In the genomic region with DNA sequence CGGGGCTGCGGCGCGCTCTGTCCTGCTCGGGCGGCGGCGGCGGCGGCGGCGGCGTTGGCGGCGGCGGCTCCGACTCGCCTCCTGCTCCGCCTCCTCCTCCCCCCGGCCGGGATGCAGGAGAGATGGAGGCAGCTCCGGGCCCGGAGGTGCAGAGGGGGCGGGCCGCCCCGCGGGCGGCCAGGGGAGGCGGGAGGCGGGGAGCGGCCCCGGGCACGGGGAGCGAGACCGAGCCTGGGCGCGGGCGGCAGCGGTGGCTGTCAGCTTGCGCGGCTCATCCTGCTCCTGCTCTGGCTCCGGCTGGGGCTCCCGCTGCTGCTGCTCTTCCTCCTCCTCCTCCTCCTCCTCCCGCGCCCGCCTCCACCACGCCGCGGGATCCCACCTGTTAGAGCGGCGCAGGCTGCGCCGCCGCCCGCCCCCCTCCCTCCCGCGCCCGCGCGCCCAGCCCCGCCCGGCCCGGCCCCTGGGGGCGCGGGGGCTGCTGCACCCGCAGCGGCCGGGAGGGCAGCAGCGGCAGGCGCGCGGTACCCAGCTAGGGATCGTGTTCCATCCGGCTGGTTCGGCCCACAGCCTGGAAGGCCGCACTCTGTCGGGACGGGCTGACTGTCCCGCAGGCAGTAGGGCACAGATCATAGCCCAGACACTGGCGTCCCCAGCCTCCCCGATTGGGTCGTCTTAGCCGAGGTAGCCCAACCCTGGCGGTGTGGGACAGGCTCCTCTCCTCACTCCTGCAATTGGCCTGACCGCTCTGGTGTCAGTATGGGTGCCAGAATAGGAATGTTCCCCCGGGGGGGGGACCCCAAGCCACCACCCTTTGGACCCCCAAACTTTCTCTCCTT, we compare ENCODE assay signal across 8 mouse cellular contexts. TPM values are rescaled to one million over a fixed set of nuclear protein-coding genes. Genes with fewer than 3 reads are reported as not detected.
A peak's percentile ranks its signal among the peaks of the same experiment; 100 is the strongest.
DNase-seq lines count a peak whose midpoint lies in the region; ATAC-seq and TF ChIP-seq lines count a peak whose summit lies in the region.

Nol4l (minus strand) TSS at position 41 of the 836 bp plus-strand sequence.

- no peak for TF ChIP-seq CTCF in gastrocnemius, adult 2 months (IDR thresholded peaks at IDR 0.05)
- TF ChIP-seq CTCF in E14TG2a.4 (conservative IDR thresholded peaks at IDR 0.05; ENCODE audit: low read length) = no peak

- intact Hi-C loops in gastrocnemius, adult 2 months (cut with DNase I) = no loop called here
- intact Hi-C loops in left cerebral cortex, postnatal 14 days (cut with DNase I) = loop anchor here (5.0 kb wide), 1 partner anchor 53 kb away; no protein-coding TSS in a partner anchor

- H3K9me3 ChIP-seq in E14TG2a.4 (ENCODE audit: low read length) = peaks cover 3% of the 10 kb centered on the region; the same call in 1 of the 2 replicates
- no peaks in the 10 kb centered on the region for H3K9me3 ChIP-seq in heart, embryonic 15.5 days (replicated peaks)
- H3K9me3 ChIP-seq in midbrain, embryonic 11.5 days (ENCODE audit: control insufficient read depth, low read length) = no peaks in the 10 kb centered on the region

- peak within 1 kb of the TSS; percentile 85 for H3K4me3 ChIP-seq in gastrocnemius, adult 2 months
- H3K4me3 ChIP-seq in E14TG2a.4 (replicated peaks; ENCODE audit: low read length) = peak within 1 kb of the TSS; percentile 82
- peak within 1 kb of the TSS; percentile 75 for H3K4me3 ChIP-seq in heart, embryonic 15.5 days
- peak within 1 kb of the TSS; percentile 77 for H3K4me3 ChIP-seq in midbrain, embryonic 11.5 days (ENCODE audit: low read depth, low read length)

- DNase-seq in gastrocnemius, adult 2 months = peak; percentile 52
- DNase-seq in gastrocnemius, adult 8-10 months (ENCODE audit: low spot score in 2 of 2) = no peak
- DNase-seq in cerebellum, postnatal 10 days = peak; percentile 79 to 83
- DNase-seq in left cerebral cortex, postnatal 14 days (ENCODE audit: low spot score in 2 of 2) = peak in 1 of 2 experiments; percentile 47
- peak; percentile 92 for DNase-seq in midbrain, embryonic 11.5 days (ENCODE audit: low spot score, missing footprints)
- DNase-seq in yolk sac, embryonic 10.5 days (ENCODE audit: low spot score) = peak; percentile 29

- no peak within 1 kb of the TSS for H3K27ac ChIP-seq in gastrocnemius, adult 2 months
- H3K27ac ChIP-seq in heart, embryonic 15.5 days = peak within 1 kb of the TSS; percentile 88
- peak within 1 kb of the TSS; percentile 85 for H3K27ac ChIP-seq in midbrain, embryonic 11.5 days (ENCODE audit: low read depth, low read length)

- H3K27me3 ChIP-seq in E14TG2a.4 (ENCODE audit: insufficient read depth, low read length) = peaks cover 61% of the 10 kb centered on the region
- peaks cover 16% of the 10 kb centered on the region; the same call in 1 of the 2 replicates for H3K27me3 ChIP-seq in heart, embryonic 15.5 days
- H3K27me3 ChIP-seq in midbrain, embryonic 11.5 days (ENCODE audit: control insufficient read depth, insufficient read depth, low read length) = peaks cover 17% of the 10 kb centered on the region

- peak within 1 kb of the TSS; percentile 98 for H3K4me2 ChIP-seq in heart, embryonic 15.5 days
- peak within 1 kb of the TSS; percentile 96 for H3K4me2 ChIP-seq in midbrain, embryonic 11.5 days

- H3K9ac ChIP-seq in heart, embryonic 15.5 days = peak within 1 kb of the TSS; percentile 75
- peak within 1 kb of the TSS; percentile 71 for H3K9ac ChIP-seq in midbrain, embryonic 11.5 days (ENCODE audit: low read length)

- whole genome bisulfite sequencing in heart, embryonic 15.5 days = 3% methylated on average over 34 of the region's 86 CpGs
- WGBS in midbrain, embryonic 11.5 days = 1% methylated on average over 49 of the region's 86 CpGs

- H3K36me3 ChIP-seq in E14TG2a.4 (ENCODE audit: insufficient read depth, low read length) = no peaks in the 10 kb centered on the region
- no peaks in the 10 kb centered on the region for H3K36me3 ChIP-seq in heart, embryonic 15.5 days
- no peaks in the 10 kb centered on the region for H3K36me3 ChIP-seq in midbrain, embryonic 11.5 days (ENCODE audit: control insufficient read depth, insufficient read depth, low read length)

- peaks cover 35% of the 10 kb centered on the region for H3K4me1 ChIP-seq in E14TG2a.4 (replicated peaks; ENCODE audit: low read depth, low read length)
- peaks cover 46% of the 10 kb centered on the region for H3K4me1 ChIP-seq in heart, embryonic 15.5 days (replicated peaks)
- H3K4me1 ChIP-seq in midbrain, embryonic 11.5 days (ENCODE audit: control insufficient read depth, insufficient read depth, low read length) = peaks cover 32% of the 10 kb centered on the region

- ATAC-seq in heart, embryonic 15.5 days (replicated peaks; ENCODE audit: insufficient number of reproducible peaks, insufficient read depth, low FRiP score, low read depth) = no peak
- ATAC-seq in midbrain, embryonic 11.5 days (ENCODE audit: low FRiP score) = peak; percentile 4

RNA-seq across cellular contexts. Expression of gene Nol4l, which starts in this region (rescaled TPM):
- 1 to 10 TPM; 1.0 to 1.2 TPM for total RNA-seq in gastrocnemius, adult 2 months (2021)
- under 1 TPM; 0.29 to 0.94 (median 0.41) TPM for total RNA-seq in gastrocnemius, adult 8-10 months (2022)
- polyA plus RNA-seq in heart, embryonic 15.5 days (2015; fragmentation: Nextera tagmentation; extraction: Ambion mirVana) = 6.9 and 10.9 TPM in 2 replicates
- 10 to 100 TPM; 44.8 to 46.8 TPM for total RNA-seq in left cerebral cortex, postnatal 14 days (2021)
- polyA plus RNA-seq in midbrain, embryonic 11.5 days (2014; fragmentation: Nextera tagmentation; extraction: Ambion mirVana) = 19.5 and 19.9 TPM in 2 replicates

Comparison
In these comparisons a context has a peak if more than half of its experiments do, and no peak if none do; other contexts are left out.
1. RNA of gene Nol4l (total RNA-seq): 44.8 to 46.8 TPM in left cerebral cortex, postnatal 14 days; 1.0 to 1.2 TPM in gastrocnemius, adult 2 months and 0.29 to 0.94 TPM in gastrocnemius, adult 8-10 months; every median in the first group is over 10 times any median in the second.
2. DNase-seq: peak in gastrocnemius, adult 2 months (single experiment), cerebellum, postnatal 10 days (2 of 2), midbrain, embryonic 11.5 days (single experiment) and yolk sac, embryonic 10.5 days (single experiment); none in gastrocnemius, adult 8-10 months (0 of 2).
3. Peak in every context shown above with its lines, with median percentiles within 50 percentile points of each other: H3K4me3 ChIP-seq.